Mouse (Mus musculus): Measurements from ENCODE around the gene Wnk2. TPM values are rescaled to one million over a fixed set of nuclear protein-coding genes. Genes with fewer than 3 reads are reported as not detected.

The Wnk2 gene
- total RNA-seq, 2 experiments from 2014 or later: not detected

DNA sequence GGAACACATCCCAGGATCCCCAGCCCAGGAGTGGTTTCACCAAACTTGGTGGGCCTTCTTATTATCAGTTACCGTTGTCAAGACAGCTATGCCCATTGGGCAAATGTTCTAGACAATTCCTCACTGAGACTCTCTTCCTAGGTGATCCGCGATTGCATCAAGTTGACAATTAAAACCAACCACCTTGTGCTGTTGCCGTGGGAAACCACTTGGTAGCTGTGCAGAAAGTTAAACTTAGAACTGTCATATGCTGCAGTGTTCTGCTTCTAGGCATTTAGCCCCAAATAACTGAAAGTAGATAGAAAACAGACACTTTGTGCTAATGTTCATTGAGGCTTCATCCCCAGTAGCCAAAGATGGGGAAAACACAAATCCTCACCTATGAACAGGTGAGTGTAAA is 151.1 kb downstream of the Wnk2 start:
- no peak for ATAC-seq (replicated peaks; ENCODE audit: poor library complexity)

DNA sequence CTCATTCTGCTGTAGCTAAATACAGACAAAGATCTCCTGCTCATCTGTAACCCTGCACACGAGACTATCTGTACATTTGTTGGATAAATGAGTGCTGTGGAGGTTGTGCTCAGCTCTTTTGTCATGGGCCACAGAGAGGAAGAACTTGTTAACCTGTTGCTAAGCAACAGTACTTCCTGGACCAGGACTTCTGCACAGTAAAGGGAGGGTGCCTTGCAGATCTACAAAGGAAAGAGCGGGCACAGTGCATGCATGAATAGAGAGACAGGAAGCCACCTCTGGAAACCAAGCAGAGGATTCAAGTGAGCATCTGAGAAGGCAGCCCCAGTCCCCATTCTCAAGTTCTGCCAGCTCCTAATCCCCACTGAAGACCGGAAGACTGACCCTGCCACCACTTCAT is 152.9 kb downstream of the Wnk2 start:
- peak; percentile 57; the same call in 1 of the 2 replicates for ATAC-seq (replicated peaks; ENCODE audit: poor library complexity)

DNA sequence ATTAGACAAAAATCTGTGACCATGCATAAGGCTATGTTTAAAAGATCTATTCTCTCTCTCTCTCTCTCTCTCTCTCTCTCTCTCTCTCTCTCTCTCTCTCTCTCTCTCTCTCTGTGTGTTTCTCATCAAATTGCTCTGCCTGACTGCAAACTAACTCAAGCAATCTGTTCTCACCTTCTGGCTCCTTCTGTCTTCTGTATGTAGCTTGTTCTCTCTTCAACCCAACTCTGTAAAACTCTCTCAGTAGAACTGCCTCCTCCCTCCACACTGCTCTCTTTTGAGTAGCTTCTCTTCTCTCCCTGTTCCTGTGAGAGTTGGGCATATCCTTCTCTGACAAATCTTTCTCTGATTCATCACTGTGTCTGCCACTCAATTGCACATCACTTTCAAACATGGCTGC is 154.9 kb downstream of the Wnk2 start:
- no peak for ATAC-seq (replicated peaks; ENCODE audit: poor library complexity)

DNA sequence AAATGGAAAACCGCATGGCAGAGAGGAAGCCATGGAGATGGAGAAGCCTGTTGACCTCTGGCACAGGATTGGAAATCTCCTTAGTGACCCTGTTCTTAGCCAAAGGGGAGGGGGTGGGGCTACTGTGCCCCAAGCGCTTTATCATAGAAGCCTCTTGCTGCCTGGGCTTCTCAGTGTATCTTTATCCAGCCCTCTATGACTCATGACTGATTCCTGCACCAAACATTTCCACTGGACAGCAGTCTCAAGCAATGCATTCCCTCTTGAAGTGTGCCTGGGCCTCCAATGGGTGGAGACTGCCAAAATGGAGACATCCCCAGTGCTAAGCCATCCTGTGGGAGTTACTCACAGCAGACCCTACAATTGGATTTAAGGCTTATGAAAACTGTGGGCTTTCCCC is 157.7 kb downstream of the Wnk2 start:
- ATAC-seq (replicated peaks; ENCODE audit: poor library complexity): no peak

Other genes with a start within 250 kb of the Wnk2 start
- gene Fam120a, start 180.0 kb downstream of the Wnk2 start, total RNA-seq (2015): 211 and 215 TPM in 2 replicates
- gene Fam120a, start 180.0 kb downstream of the Wnk2 start, total RNA-seq (2017): 118 and 129 TPM in 2 replicates
- 68.2 and 69.6 TPM in 2 replicates for gene Ninj1, start 39.5 kb upstream of the Wnk2 start, total RNA-seq (2015)
- 38.4 and 38.8 TPM in 2 replicates for gene Ninj1, start 39.5 kb upstream of the Wnk2 start, total RNA-seq (2017)
- gene Card19, start 68.0 kb upstream of the Wnk2 start, total RNA-seq (2015): 20.1 and 27.1 TPM in 2 replicates
- 22.1 and 30.2 TPM in 2 replicates for gene Card19, start 68.0 kb upstream of the Wnk2 start, total RNA-seq (2017)
- gene Susd3, start 100.7 kb upstream of the Wnk2 start, total RNA-seq (2015): 3.8 and 5.7 TPM in 2 replicates
- gene Susd3, start 100.7 kb upstream of the Wnk2 start, total RNA-seq (2017): 1.7 and 4.0 TPM in 2 replicates
- gene Fgd3, start 172.3 kb upstream of the Wnk2 start, total RNA-seq (2015): 3.4 and 4.1 TPM in 2 replicates
- gene Fgd3, start 172.3 kb upstream of the Wnk2 start, total RNA-seq (2017): 8.6 and 9.3 TPM in 2 replicates
- gene Bicd2, start 193.6 kb upstream of the Wnk2 start, total RNA-seq (2015): 9.7 and 10.9 TPM in 2 replicates
- gene Bicd2, start 193.6 kb upstream of the Wnk2 start, total RNA-seq (2017): 17.1 and 21.5 TPM in 2 replicates

Measured in megakaryocyte progenitor cell, adult 5-6 weeks (primary cell).